Mouse (Mus musculus) kidney, adult 11 months (tissue): Measurements from ENCODE around the gene Pnkp.

Experiments used
- DNase-seq: peaks from one replicate; pipeline ENCODE4 v3.0.0; 2022

Gene Pnkp

DNA sequence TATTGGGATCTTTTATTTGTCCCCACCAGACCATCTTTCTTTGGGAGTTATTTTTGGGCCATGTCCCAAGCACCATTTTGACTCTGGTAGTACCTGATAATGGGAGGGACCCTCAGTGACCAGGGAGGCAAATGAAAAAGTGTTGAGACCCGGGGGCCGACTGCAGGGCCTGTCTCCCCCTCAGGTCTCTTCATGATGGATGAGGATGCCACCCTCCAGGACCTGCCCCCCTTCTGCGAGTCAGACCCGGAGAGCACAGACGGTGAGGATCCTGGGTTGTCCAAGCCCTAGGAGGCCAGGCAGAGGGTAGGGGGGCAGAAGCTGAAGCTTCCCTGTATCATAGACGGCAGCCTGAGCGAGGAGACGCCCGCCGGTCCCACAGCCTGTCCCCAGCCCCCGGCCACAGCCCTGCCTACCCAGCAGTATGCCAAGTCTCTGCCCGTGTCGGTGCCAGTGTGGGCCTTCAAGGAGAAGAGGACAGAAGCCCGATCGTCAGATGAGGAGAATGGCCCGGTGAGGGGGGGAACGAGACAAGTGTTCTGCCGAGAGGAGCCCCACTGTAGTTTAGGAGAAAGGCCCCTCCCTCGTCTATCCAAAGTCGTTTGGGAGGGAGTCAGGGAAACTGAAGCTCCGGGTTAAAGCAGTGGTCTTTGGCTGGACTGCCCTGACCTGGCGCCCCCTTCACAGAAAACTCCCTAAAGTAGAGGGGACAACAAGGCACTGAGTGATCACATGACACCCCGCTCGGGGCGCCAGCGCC, 3.2 kb upstream of the Pnkp start:
- DNase-seq = no peak

DNA sequence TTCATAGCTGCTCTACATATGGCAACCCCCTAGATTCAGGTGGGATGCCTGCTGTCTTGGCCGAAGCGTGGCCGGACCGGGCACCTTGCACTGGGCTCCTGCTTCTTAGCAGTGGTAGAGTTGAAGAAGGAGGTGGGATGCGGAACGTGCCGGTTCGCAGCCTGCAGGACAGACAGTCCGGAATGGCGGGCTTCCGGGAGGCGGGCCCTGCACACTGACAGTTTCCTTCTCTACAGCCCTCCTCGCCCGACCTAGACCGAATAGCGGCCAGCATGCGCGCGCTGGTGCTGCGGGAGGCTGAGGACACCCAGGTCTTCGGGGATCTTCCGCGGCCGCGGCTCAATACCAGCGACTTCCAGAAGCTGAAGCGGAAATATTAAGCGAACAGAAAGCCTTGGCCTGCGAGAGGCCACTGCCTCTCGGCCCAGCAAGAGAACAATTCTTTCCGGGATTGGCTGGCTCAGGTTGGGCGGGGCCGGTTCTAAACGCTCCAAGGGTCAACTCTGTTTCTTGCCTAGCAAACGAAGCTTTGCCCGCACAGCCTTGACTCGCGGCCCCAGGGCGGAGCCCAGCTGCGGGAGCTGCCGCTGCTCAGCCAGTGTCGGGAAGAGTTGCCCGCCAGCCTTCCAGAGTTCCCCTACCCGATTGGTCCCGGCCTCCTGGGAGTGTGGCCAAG, 2.4 kb upstream of the Pnkp start:
- peak; percentile 97 for DNase-seq

DNA sequence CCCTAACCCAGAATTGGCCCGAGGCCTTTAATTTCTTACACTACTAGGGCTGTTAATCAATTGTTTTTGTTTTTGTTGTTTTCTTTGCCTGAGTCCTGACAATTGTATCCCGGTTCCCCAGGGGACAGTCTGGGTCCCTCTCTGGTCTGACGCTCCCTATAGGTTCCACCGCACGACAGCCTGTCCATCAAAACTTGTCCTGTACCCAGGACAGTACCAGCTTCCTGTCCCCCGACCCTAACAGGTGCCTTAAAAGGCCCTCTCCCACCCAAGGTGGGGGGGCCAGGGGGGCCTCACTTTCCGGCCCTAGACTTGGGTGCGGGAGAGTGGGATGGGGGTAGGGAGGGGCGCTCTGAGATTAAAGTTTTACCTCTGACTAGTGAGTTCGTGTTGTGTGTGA, 1.9 kb upstream of the Pnkp start:
- no peak for DNase-seq

DNA sequence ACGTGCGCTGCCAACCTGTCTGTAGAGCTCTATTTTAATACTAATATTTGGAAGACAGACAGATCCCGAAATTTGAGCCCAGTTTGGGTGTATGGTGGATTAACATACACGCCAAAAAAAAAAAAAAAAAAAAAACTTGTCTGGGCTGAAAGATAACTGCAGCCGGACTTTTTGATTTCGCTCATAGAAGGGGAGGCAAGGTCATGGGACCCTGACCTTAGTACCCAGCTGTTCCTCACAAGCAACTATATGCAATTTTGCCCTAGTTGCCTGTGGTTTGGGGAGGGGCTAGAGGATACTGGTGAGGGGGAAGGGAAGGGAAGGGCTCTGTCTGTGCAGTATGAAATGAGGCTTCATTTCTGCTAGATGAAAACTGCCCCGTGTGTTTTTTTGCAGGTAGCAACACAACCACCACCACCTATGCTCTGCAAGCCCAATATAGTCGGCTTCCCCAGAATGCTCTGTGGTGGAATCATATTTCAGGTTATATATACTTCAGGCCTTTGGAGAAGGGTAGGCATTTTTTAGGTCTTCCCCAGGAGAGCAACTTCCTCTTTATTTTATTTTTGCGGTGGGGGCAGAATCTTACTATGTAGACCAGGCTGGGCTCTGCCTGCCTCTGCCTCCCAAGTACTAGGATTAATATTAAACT, 548 bp upstream of the Pnkp start:
- DNase-seq = no peak

DNA sequence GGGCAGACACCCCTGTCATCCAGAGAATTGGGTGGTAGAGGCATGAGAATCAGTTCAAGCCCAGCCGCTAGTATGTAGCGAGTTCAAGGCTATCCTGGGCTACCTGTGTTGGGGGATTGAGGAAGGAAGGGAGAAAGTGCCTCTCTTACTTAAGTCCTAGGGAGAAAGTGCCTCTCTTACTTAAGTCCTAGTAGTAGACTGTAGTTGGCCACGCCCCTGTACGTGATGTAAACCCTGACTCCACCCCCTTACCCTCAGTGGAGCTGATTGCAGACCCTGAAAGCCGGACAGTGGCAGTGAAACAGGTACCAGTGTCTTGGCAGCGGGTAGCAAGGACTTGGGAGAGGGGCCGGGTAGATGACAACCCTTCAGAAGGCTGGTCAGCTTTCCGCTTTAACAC, 966 bp downstream of the Pnkp start:
- DNase-seq = peak; percentile 56

DNA sequence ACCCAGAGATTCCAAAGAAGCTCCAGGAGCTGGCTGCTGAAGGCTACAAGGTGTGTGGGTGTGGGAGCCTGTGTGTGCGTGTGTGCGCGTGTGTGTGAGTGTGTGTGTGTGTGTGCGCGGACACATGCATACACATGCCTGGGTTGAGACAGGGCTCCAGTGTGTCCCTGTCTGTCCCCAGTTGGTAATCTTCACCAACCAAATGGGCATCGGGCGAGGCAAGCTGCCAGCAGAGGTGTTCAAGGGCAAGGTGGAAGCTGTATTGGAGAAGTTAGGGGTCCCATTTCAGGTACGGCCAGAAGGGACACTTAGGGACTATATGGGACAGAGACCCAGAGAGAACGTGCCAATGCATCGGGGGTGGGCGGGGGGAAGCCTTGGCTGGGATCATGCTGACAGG, 3.0 kb downstream of the Pnkp start:
- no peak for DNase-seq

DNA sequence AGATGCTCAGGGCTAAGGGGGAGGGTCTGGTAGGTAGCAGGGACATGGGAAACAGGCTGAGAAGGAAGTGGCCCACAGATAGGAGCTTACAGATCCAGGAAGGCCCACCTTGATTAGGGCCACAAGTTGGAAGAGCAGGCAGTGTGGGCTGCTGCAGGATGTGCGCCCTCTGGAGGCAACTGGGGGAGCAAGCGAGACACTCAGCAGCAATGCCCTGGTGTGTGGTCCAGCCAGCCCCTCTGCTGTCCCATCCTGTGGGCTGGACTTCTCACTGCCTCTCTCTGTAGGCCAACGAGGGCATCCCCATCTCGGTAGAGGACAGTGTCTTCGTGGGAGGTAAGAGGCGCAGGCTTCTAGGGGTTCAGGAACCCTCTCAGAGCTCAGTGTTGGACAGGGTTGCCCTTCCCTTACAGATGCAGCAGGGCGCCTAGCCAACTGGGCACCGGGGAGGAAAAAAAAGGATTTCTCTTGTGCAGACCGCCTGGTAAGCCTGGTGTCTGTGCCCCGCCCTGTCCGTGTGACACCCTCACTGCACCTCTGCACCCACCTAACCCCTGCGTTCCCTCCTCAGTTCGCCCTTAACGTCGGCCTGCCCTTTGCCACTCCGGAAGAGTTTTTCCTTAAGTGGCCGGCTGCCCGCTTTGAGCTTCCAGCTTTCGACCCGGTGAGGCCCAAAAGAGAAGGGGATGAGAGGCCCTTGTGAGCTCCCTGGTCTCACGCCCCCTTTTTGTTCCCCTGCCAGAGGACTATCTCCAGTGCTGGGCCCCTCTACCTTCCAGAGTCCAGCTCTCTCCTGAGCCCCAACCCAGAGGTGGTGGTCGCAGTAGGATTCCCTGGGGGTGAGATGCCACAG, 3.9 kb downstream of the Pnkp start:
- DNase-seq = no peak

DNA sequence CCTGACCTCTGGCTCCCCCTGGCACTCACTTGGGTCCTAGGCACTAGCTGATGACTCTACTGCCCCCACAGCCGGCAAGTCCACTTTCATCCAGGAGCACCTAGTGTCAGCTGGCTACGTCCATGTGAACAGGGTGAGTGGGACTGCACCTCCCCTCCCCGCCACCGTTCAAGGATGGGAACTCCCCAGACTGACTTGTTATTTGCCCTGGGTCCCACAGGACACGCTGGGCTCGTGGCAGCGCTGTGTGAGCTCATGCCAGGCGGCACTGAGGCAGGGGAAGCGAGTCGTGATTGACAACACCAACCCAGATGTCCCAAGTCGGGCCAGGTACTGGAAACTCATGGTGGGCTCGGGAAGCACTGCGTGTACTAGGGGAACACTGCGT, 4.5 kb downstream of the Pnkp start:
- DNase-seq = no peak

DNA sequence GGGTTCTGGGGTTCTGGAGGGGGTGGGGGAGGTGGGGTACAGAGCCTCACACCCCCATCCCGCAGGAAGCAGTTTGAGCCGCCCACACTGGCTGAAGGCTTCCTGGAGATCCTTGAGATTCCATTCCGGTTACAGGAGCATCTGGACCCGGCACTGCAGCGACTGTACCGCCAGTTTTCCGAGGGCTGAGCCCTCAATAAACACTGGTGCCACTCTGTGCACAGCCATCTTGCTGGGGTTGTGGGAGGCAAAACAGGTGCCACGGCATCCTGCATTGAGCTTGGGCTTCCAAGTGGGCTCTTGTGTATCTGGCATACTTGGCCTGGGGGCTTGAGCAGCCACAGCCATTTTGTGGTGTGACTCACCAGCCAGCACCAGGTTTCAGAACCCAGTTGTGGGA, 5.5 kb downstream of the Pnkp start:
- no peak for DNase-seq

DNA sequence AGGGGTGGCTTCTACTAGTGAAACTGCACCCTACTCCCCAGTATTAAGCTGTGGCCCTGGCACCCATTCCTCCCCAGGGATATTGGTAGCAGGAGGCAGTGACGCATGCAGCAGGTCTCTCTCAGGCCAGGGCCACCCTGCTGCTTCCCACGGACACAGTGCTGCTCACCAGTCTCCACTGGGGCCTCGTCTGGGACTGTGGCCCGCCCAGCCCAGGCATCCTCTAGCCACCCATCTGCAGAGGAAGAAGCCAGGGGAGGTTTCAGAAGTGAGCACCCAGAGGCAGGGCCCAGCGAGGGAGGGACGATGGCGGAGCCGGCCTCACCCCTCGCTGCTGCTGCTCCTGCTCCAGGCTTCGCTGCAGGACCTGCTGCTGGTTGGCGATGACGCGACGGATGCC, 6.3 kb downstream of the Pnkp start:
- no peak for DNase-seq

DNA sequence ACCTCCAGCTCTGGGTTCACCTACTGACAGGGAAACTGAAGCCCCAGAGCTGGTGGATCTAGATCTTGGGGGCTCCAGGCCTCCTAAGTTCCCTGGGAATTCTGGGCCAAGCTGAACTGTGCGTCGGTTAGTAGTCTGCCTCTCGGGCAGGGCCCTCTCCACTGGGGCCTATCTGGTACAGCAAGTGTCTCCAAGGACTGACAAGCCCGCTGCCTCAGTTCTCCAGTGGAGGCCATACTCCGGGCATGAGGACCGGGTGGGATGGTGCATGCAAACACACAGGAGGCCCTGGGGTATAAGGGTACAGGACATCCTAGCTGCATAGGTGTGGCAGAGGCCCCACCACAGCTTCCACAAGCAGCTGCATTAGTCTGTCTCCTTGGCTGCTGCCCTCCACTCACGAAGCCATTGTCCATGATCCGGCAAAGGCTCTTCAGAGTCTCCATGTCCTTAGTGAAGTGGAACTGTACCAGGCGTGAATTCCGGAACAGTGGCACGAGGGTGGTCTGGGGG, 7.1 kb downstream of the Pnkp start:
- no peak for DNase-seq

DNA sequence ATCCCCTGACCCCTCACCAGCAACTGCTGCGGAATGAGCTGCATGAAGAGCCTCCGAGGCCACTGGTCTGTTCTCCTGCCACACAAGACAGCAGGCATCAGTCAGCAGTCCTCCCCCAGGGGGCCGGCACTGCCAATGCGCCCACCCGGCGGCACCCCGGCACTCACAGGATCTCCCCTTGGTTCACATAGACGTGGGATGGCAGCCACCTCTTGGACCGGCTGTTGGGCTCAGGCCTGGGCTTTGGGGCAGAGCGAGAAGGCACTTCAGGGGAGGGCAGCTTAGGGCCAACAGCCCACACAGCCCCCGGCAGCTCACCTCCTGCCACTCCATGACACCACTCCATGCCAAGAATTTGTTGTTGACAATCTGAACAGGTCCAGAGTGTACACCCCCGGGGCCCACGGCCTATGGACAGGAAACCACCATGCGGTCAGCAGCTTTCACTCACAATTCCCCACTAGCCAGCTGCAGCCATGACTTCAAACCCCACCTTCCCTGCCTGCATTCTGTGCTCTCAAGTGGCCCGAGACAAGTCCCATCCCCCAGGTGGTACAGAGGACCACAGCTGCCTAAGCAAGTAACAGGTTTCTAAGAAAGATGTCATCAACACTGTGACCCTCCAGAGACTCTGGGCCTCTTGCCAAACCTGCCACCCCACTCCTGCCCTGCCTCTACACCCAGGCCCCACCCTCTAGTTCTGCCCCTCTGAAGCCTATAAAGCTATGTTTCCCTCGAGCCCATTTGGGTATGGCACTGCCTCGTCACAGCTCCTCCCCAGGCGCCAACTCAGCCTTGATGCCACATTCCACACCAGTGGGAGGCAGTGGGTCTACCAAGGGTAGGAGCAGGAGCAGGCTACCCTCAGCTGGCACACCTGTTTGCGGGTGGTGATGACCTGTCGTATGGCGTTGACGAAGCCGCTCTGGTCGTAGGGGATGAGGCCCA, 7.9 kb downstream of the Pnkp start:
- DNase-seq = peak; percentile 15

DNA sequence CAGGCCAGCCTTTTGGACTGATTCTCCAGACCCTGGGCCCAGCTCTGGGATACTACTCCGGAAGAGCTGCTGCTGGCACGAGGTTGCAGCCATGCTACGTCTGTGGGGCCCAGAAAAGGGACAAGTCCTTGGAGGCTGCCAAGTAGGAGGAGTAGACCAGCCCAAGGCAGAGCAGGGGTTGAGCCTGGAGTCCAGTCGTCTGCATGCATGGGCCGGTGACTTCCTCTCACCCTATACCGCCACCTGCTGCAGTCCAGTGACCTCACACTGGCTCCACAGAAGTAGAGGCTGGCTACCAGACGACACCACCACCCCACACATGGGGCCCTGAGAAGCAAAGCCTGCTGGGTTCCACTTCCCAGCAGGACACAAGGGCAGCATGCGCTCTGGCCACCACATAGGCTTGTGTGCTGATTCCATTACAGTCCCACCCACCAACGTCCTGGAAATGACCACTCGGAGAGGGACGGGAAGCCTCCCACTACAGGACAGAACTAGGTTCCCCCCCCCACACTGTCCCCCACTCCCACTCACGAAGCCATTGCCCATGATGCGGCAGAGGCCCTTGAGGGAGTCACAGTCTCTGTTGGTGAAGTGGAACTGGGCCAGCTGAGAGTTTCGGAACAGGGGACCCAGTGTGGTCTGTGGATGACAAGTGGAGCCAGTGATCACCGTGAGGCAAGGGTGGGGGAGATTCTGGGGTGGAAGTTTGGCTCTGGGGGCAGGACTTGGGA, 9.5 kb downstream of the Pnkp start:
- peak; percentile 82 for DNase-seq

DNA sequence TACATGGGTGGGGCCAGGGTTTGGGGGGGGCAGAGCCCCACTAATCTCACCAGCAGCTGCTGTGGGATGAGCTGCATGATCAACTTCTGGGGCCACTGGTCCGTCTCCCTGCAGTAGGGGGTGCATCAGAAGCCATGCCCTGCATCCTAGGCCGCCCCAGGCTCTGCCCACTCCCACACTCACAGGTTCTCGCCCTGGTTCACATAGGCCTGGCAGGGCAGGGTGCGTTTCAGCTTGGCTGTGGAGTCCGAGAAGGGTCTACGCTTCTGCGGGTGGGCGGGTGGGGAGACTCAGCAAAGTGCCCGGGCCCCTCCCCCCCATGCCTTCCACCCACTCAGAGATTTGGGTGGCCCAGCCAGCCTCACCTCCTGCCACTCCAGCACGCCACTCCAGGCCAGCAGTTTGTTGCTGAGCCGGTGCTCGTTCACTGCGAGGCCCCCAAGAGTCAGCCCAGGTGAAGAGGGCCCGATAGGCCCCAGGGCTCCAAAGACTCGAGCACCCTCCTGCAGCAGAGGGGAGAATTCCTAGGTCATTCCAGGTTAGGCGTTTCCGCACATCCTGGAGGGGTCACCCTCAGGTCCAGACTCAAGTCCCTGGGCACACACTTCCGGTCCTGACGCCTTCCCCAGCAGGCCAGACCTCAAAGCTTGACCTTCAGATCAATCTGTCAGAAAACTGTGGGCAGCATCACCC, 10.2 kb downstream of the Pnkp start:
- peak; percentile 31 for DNase-seq

DNA sequence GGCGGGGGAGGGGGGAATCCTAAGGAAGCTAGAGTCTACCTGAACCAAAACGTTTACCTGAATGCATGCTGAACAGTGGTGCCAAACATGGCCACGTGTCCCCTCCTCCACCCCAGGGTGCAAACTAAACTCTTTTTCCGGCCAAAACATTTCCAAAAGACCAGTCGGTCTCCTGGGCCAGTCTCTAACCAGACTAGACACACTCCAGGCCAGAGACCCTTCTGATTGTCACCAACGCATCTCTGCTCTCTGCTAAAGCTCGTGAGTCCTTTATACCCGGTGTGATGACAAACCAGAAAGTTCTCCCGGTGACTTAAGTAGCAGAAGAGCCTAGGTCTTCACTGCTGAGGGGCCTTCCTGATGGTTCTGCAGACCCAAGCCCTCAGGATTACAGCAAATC, 10.9 kb downstream of the Pnkp start:
- peak; percentile 14 for DNase-seq

DNA sequence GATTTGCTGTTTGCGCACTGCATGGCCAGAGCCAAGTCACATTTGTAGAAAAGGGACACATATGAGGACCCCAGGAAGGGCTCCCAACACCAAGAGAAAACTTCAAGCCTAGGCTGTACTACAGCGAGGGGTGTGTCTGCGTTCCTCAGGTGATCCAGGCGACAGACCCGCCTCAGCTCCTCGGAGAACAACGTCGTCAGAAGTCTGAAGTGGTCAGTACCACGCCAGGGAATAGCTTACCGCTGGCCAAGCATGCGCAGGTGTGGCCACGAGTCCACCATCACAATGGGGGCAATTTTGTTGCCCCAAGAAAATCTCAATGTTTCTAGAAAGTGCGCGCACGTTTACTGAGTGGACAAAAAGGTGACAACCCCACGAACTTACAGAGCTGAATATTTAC, 11.5 kb downstream of the Pnkp start:
- peak; percentile 44 for DNase-seq

DNA sequence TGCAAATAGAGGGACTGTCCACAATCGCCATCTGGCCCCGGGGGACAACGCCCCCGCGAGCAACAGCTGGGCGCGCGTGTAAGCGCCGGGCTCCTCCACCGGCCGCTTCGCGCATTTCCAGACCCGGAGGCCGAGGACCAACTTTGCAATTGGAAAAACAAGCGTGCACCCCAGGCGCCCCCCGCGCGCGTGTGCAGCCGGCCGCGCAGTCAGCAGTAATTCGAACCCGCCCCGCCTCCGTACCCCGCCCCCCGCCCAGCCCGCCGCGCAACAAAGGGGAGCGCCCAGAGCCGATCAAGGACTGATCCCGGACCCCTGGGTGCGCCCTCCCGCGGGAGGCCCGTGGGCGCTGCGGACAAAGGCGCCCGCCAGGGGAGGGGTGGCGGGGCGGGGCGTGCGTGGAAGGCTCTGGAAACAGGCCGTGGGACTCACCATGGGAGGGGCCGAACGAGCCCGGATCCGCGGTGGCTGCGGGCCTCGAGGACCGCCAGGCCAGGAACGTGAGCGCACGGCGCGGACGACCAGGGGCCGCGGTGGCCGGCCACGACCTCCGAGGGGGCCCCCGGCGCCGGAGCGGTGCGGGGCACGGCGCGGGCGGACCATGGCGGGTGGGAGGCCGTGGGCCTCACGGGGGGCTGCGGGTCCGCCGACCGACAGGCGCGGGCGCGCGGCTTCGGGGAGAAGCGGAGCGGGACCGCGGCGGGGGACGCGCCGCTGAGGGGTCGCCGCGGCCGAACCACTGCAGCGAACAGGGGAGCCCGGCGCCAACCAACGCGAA, 12.2 kb downstream of the Pnkp start:
- peak; percentile 67 for DNase-seq

DNA sequence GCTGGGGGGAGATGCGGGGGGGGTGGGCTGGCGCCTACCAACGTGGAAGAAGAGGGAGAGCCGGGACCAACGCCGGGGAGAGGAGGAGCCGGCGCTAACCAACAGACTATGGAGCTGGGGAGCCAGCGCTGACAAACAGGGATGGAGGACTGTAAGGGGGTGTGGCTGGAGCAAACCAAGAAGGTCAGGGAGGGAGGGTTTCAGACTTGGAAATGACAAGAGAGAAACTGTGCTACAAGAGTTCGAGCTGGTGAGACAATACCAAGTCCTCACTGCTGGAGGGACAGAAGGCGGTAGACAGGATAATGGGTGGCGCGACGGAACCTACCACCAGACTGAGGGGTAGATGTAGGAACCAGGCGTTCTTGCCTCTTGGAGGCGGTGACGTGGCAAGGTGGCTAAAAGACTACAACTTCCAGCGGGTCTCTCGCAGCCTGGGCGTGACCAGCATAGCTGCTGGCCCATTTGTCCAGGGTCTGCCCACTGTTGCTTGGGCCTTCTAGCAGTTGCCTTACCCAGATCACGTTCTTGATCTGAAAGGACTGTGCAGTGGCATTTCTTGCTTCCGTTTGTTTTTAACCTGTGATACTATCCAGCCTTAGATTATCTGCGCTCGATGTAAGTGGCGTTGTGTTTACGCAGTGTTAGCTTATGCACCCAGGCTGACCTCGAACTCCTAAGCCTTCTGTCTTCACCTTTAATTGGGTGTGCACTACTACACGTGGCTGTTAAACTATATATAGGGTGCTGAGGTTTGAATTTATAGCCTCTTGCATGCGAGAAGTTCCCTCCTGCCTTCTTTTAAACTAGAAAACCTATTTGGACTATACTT, 13.0 kb downstream of the Pnkp start, which contains the start of gene Ptov1:
TSS of gene Ptov1 (minus strand) at position 92 of the 832 bp plus-strand sequence.
- peak; percentile 98 for DNase-seq

DNA sequence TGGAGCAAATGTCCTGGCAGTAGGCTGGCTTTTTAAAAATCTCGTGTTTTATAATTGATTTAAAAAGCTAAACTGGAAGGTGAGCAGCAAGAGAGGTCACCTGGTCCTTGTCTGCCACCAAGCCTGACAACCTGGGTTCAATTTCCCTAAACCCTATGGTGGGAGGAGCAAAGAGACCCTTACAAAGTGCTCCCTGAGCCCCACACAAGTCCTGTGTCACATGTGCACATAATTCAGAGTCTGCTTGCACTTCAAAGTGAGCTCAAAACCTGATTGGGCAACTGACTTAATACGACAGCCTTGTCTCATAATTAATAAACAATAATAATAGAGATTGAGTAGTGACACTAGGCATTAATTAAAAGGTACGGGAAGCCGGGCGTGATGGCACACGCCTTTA, 13.7 kb downstream of the Pnkp start:
- DNase-seq = peak; percentile 22
